Mouse (Mus musculus): ENCODE results near the gene Cmtm8.

DNA sequence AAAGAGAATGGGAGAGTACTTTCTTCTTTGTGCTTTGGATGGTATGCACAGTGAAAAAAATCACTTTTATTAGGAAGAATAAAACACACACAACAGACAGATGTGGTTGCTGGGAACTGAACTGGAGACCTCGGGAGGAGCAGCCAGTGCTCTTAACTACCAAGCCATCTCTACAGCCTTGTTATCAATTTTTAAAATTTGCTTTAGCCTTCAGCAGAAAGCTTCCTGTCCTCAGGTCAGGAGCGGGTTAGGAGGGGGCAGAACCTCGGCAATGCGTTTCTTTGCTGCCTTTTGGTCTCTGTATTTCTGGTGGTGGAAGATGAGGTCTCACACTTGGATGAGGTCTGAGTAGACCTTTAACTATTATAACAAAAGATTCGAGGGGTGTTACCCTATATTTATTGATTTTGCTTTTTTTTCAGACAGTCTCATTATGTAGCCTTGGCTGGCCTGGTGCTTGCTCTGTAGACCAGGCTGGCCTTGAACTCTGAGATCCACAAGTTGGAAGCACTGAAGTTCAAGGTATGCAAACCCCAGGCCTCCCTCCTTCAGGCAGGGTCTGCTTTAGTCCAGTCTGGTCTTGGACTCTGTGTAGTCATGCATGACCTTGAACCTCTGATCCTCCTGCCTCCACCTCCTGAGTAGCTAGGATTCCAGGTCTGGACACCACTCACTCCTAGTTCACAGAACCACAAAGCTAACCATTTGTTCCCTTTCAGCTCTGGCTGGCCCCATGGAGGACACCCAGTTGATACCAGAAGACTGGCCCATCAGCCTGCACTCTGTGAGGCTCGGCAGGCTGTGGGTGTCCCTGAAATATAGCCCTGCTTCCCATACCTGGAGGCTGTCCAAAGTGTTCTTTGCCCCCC, 66.5 kb downstream of the Cmtm8 start:
- TF ChIP-seq CTCF (IDR thresholded peaks at IDR 0.05; ENCODE audit: low read depth, low read length): no peak
- no peak for TF ChIP-seq POLR2AphosphoS5 (IDR thresholded peaks at IDR 0.05; ENCODE audit: insufficient replicate concordance, low read depth, low read length)
- TF ChIP-seq GATA1 (IDR thresholded peaks at IDR 0.05; ENCODE audit: borderline replicate concordance, low read length): no peak
- TF ChIP-seq GATA2 (IDR thresholded peaks at IDR 0.05; ENCODE audit: borderline replicate concordance, low read depth, low read length): no peak
